Mouse (Mus musculus): ENCODE measurements around the gene Mrps9.

- no peak for TF ChIP-seq MXI1 (IDR thresholded peaks at IDR 0.05; ENCODE audit: low read depth, low read length)
- no peak for TF ChIP-seq CTCF (conservative IDR thresholded peaks at IDR 0.05 in 1 of 2, IDR thresholded peaks at IDR 0.05 in 1 of 2; ENCODE audit: low read depth in 2 of 2, low read length in 2 of 2)
- TF ChIP-seq BHLHE40 (IDR thresholded peaks at IDR 0.05; ENCODE audit: low read depth, low read length): no peak
- TF ChIP-seq USF1 (IDR thresholded peaks at IDR 0.05; ENCODE audit: low read depth, low read length): no peak
- no peak for TF ChIP-seq KAT2A (IDR thresholded peaks at IDR 0.05; ENCODE audit: insufficient replicate concordance, low read length)
- TF ChIP-seq E2F4 (IDR thresholded peaks at IDR 0.05; ENCODE audit: insufficient replicate concordance, low read depth, low read length): no peak
- no peak for TF ChIP-seq CHD1 (IDR thresholded peaks at IDR 0.05; ENCODE audit: low read depth, low read length)
- TF ChIP-seq EP300 (IDR thresholded peaks at IDR 0.05; ENCODE audit: low read length): no peak
- no peak for TF ChIP-seq UBTF (IDR thresholded peaks at IDR 0.05; ENCODE audit: low read depth, low read length)
Measured at GRCm38 (mm10) chr1:42865986-42866385, 15.0 kb downstream of the Mrps9 start.

Measured in CH12.LX (cell line).